Mouse (Mus musculus) hindbrain, embryonic 14.5 days (tissue): Measurements from ENCODE around the gene Slc39a3. TPM values are rescaled to one million over a fixed set of nuclear protein-coding genes. Genes with fewer than 3 reads are reported as not detected.
A peak's percentile ranks its signal among the peaks of the same experiment; 100 is the strongest.

ENCODE experiments used
- ATAC-seq: fragments of 200-750 bp; cut with Nextera tagmentation; 2 replicates; pipeline ENCODE4 v1.8.0; 2017; ENCODE audit warnings: moderate number of reproducible peaks, mild to moderate bottlenecking, moderate TSS enrichment, moderate library complexity; ENCODE audit not compliant: low FRiP score
- DNase-seq: peaks from one replicate; pipeline ENCODE4 v3.0.0-alpha.2; 2015; ENCODE audit warnings: low spot score
- H3K27ac ChIP-seq: fragments of 300-500 bp; sonication (generic); 2 replicates; pipeline ENCODE4 v1.5.1; 2014; ENCODE audit warnings: mild to moderate bottlenecking, moderate library complexity
- H3K27me3 ChIP-seq: fragments of 300-500 bp; sonication (generic); 2 replicates; pipeline ENCODE4 v1.6.1; 2014; ENCODE audit warnings: mild to moderate bottlenecking, low read length, mixed read lengths; ENCODE audit not compliant: control insufficient read depth, insufficient read depth
- H3K36me3 ChIP-seq: fragments of 300-500 bp; sonication (generic); replicated peaks from 2 replicates; pipeline ENCODE4 v1.6.1; 2014; ENCODE audit not compliant: control insufficient read depth, insufficient read depth
- H3K4me1 ChIP-seq: fragments of 300-500 bp; sonication (generic); replicated peaks from 2 replicates; pipeline ENCODE4 v1.6.1; 2014; ENCODE audit warnings: antibody characterized with exemption, low read length, mixed read lengths; ENCODE audit not compliant: control insufficient read depth, insufficient read depth
- H3K4me2 ChIP-seq: fragments of 300-500 bp; sonication (generic); replicated peaks from 2 replicates; pipeline ENCODE4 v1.6.1; 2014; ENCODE audit warnings: mild to moderate bottlenecking, moderate library complexity
- H3K4me3 ChIP-seq: fragments of 300-500 bp; sonication (generic); replicated peaks from 2 replicates; pipeline ENCODE4 v1.5.1; 2014; ENCODE audit warnings: mild to moderate bottlenecking, low read length
- H3K9ac ChIP-seq: fragments of 300-500 bp; sonication (generic); 2 replicates; pipeline ENCODE4 v1.6.1; 2014
- H3K9me3 ChIP-seq: fragments of 300-500 bp; sonication (generic); 2 replicates; pipeline ENCODE4 v1.6.1; 2016; ENCODE audit warnings: low read length; ENCODE audit not compliant: control insufficient read depth
- WGBS: fragments of 180-500 bp; shearing (Covaris S2); extraction: QIAGEN DNeasy Blood & Tissue Kit; methylation state at CpG from one replicate; pipeline ENCODE4 v1.1.7; 2014; 5-methylcytosine and 5-hydroxymethylcytosine counted together
- polyA plus RNA-seq: library from polyadenylated mRNA; unstranded; fragments of >200 nt; fragmentation: Nextera tagmentation; extraction: Ambion mirVana; gene quantifications from 2 replicates; pipeline ENCODE4 v1.2.1, GENCODE M21; 2014

The Slc39a3 gene
- polyA plus RNA-seq, 1 experiment from 2014 or later, result 33.7 TPM

- Histone ChIP-seq H3K9me3 (no peaks in the 10 kb centered on the region), H3K4me3 (no peak overlapping the region), H3K9ac (no peak overlapping the region), H3K36me3 (peaks cover 10% of the 10 kb centered on the region), H3K4me2 (no peak overlapping the region), H3K27me3 (peaks cover 17% of the 10 kb centered on the region), H3K4me1 (peaks cover 10% of the 10 kb centered on the region; the same call in 1 of the 2 replicates), H3K27ac (no peak overlapping the region)
- 74% methylated on average over 6 of the region's 6 CpGs for WGBS
- no peak for ATAC-seq
- no peak for DNase-seq
Measured at GRCm38 (mm10) chr10:81019687-81020086, 17.5 kb downstream of the Slc39a3 start.

GRCm38 (mm10) chr10:81018326-81018725 is 18.9 kb downstream of the Slc39a3 start:
- Histone ChIP-seq H3K9me3 (no peaks in the 10 kb centered on the region), H3K4me1 (0 out of 2 replicates have a peak, but pooled peaks cover 10% of the 10 kb centered on the region), H3K9ac (no peak overlapping the region), H3K27me3 (0 out of 2 replicates have a peak, but pooled peaks cover 6% of the 10 kb centered on the region), H3K4me3 (no peak overlapping the region), H3K36me3 (peaks cover 10% of the 10 kb centered on the region), H3K4me2 (no peak overlapping the region), H3K27ac (no peak overlapping the region)
- 42% methylated on average over 10 of the region's 10 CpGs for WGBS
- DNase-seq (no peak), ATAC-seq (no peak)

- Histone ChIP-seq H3K9ac (no peak overlapping the region), H3K36me3 (peaks cover 10% of the 10 kb centered on the region), H3K27ac (no peak overlapping the region), H3K9me3 (no peaks in the 10 kb centered on the region), H3K4me3 (no peak overlapping the region), H3K4me1 (0 out of 2 replicates have a peak, but pooled peaks cover 6% of the 10 kb centered on the region), H3K4me2 (no peak overlapping the region), H3K27me3 (no peaks in the 10 kb centered on the region)
- WGBS, result 11% methylated on average over 7 of the region's 7 CpGs
- ATAC-seq (no peak), DNase-seq (no peak)
Measured at GRCm38 (mm10) chr10:81016645-81017044, 20.6 kb downstream of the Slc39a3 start.

GRCm38 (mm10) chr10:81015666-81016065 is 21.6 kb downstream of the Slc39a3 start:
- DNase-seq (no peak), ATAC-seq (no peak)
- Histone ChIP-seq H3K9me3 (no peaks in the 10 kb centered on the region), H3K9ac (no peak overlapping the region), H3K27ac (no peak overlapping the region), H3K4me2 (no peak overlapping the region), H3K4me1 (0 out of 2 replicates have a peak, but pooled peaks cover 6% of the 10 kb centered on the region), H3K36me3 (peaks cover 3% of the 10 kb centered on the region; the same call in 1 of the 2 replicates), H3K27me3 (no peaks in the 10 kb centered on the region), H3K4me3 (no peak overlapping the region)
- 91% methylated on average over 2 of the region's 2 CpGs for WGBS

- H3K27me3 ChIP-seq, result no peaks in the 10 kb centered on the region
- H3K27ac ChIP-seq, result no peak within 1 kb of the TSS
- 0 out of 2 replicates have a peak, but pooled peaks cover 6% of the 10 kb centered on the region for H3K4me1 ChIP-seq
- H3K4me2 ChIP-seq, result peak within 1 kb of the TSS; percentile 61
- no peaks in the 10 kb centered on the region for H3K36me3 ChIP-seq
- DNase-seq (peak; percentile 95), ATAC-seq (peak; percentile 97)
- no peaks in the 10 kb centered on the region for H3K9me3 ChIP-seq
- 9% methylated on average over 31 of the region's 31 CpGs for WGBS
- peak within 1 kb of the TSS; percentile 47 for H3K9ac ChIP-seq
- peak within 1 kb of the TSS; percentile 38 for H3K4me3 ChIP-seq
Measured at GRCm38 (mm10) chr10:81014393-81015384, 22.5 kb downstream of the Slc39a3 start, which contains the start of gene Gng7. Gene Gng7, minus strand, starts transcription at chr10:81014945.

- WGBS, result 62% methylated on average over 6 of the region's 6 CpGs
- Histone ChIP-seq H3K27me3 (no peaks in the 10 kb centered on the region), H3K4me1 (0 out of 2 replicates have a peak, but pooled peaks cover 6% of the 10 kb centered on the region), H3K36me3 (no peaks in the 10 kb centered on the region), H3K27ac (no peak overlapping the region), H3K4me3 (no peak overlapping the region), H3K9me3 (no peaks in the 10 kb centered on the region), H3K4me2 (no peak overlapping the region), H3K9ac (no peak overlapping the region)
- DNase-seq (no peak), ATAC-seq (no peak)
Measured at GRCm38 (mm10) chr10:81010851-81011250, 26.4 kb downstream of the Slc39a3 start.

GRCm38 (mm10) chr10:81007240-81007639 is 30.0 kb downstream of the Slc39a3 start:
- Histone ChIP-seq H3K27ac (no peak overlapping the region), H3K4me1 (no peaks in the 10 kb centered on the region), H3K9me3 (no peaks in the 10 kb centered on the region), H3K27me3 (no peaks in the 10 kb centered on the region), H3K36me3 (no peaks in the 10 kb centered on the region), H3K4me3 (no peak overlapping the region), H3K9ac (no peak overlapping the region), H3K4me2 (no peak overlapping the region)
- ATAC-seq (no peak), DNase-seq (no peak)
- 45% methylated on average over 7 of the region's 7 CpGs for WGBS

GRCm38 (mm10) chr10:81006005-81006677 is 31.1 kb downstream of the Slc39a3 start:
- Histone ChIP-seq H3K36me3 (no peaks in the 10 kb centered on the region), H3K4me2 (no peak overlapping the region), H3K4me3 (no peak overlapping the region), H3K9me3 (no peaks in the 10 kb centered on the region), H3K27ac (no peak overlapping the region), H3K4me1 (peaks cover 3% of the 10 kb centered on the region), H3K27me3 (no peaks in the 10 kb centered on the region), H3K9ac (no peak overlapping the region)
- ATAC-seq, result no peak
- WGBS, result 91% methylated on average over 7 of the region's 7 CpGs
- no peak for DNase-seq

GRCm38 (mm10) chr10:81001161-81001560 is 36.1 kb downstream of the Slc39a3 start:
- H3K27me3 ChIP-seq, result no peaks in the 10 kb centered on the region
- peaks cover 17% of the 10 kb centered on the region for H3K4me1 ChIP-seq
- ATAC-seq (peak; percentile 18; the same call in 1 of the 2 replicates), DNase-seq (no peak)
- no peak overlapping the region for H3K4me3 ChIP-seq
- no peak overlapping the region for H3K27ac ChIP-seq
- H3K4me2 ChIP-seq, result no peak overlapping the region
- WGBS, result 27% methylated on average over 10 of the region's 10 CpGs
- H3K36me3 ChIP-seq, result no peaks in the 10 kb centered on the region
- H3K9ac ChIP-seq, result peak overlapping the region; percentile 34
- H3K9me3 ChIP-seq, result no peaks in the 10 kb centered on the region
